Mouse (Mus musculus): ENCODE results near the gene Pdgfra.

DNA sequence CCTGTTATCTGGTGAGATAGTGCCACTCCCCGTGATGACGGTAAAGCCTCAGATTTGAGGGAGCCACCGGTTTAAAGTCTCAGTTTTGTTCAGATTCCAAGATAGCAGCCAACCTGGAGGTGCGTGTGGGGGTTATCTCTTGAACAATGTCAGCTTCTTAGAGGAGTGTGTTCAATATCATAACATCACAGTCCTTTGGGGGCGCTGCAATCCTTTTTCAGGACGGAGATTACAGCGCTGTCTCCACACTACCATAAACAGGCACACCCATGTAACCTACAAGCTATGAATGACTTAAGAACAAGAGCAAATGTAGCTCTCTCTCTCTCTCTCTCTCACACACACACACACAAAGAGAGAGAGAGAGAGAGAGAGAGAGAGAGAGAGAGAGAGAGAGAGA is 8.3 kb upstream of the Pdgfra start:
- TF ChIP-seq CTCF (IDR thresholded peaks at IDR 0.05; ENCODE audit: low read depth, low read length) (no peak), POLR2A (IDR thresholded peaks at IDR 0.05; ENCODE audit: borderline replicate concordance, low read depth, low read length) (no peak)

All from bone marrow macrophage, adult 2 months (primary cell).